In the genomic region with DNA sequence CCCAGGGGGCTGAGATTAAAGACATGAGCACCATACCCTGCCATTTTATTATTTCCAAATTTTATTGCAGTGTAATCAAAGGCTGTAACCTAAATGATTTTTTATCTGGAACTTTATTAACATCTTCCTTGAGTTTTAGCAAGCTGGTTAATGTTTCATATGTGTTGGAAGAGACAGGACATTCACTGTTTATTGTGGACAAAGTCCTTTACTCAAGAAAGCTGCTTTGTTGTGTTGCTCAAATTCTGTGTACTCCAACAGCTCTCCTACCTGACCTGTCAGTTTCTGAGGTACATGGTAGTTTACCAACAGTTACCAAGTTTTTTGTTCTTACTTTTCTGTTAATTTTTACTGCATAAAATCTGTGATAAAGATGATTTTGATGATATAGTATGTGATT, we compare ENCODE assay signal across 32 mouse cellular contexts.
"Had no signal": no experiment of that assay in that cellular context is flagged by ENCODE, and none has a peak within 500 bp of the region (broad histone marks: within the 10 kb centered on the region; RNA-seq: fewer than 3 reads in every experiment).

No protein-coding gene starts in this region.

- H3K4me1 ChIP-seq: heart, embryonic 10.5 days; heart, embryonic 12.5 days; heart, embryonic 13.5 days; heart, embryonic 15.5 days; hindbrain, embryonic 10.5 days; hindbrain, embryonic 12.5 days; hindbrain, embryonic 15.5 days; intestine, embryonic 15.5 days; kidney, embryonic 15.5 days had no signal

- DNase-seq: heart, adult 2 months; heart, postnatal 10 days; heart, postnatal 14 days; heart, postnatal 36 days; heart, postnatal 4 days; kidney, adult 11 months; kidney, postnatal 10 days; kidney, postnatal 14 days; kidney, postnatal 25 days; kidney, postnatal 4 days; layer of hippocampus, adult 9-11 months; layer of hippocampus, postnatal 36 days had no signal

- H3K4me3 ChIP-seq: heart, adult 2 months; heart, embryonic 10.5 days; heart, embryonic 12.5 days; heart, embryonic 13.5 days; heart, embryonic 15.5 days; hindbrain, embryonic 10.5 days; hindbrain, embryonic 12.5 days; hindbrain, embryonic 13.5 days; hindbrain, embryonic 15.5 days; intestine, embryonic 15.5 days; kidney, embryonic 15.5 days; layer of hippocampus, adult 2 months; left cerebral cortex, adult 2 months had no signal

- ATAC-seq: hindbrain, embryonic 16.5 days; hindbrain, postnatal 0 days; inflammation-experienced regulatory T-cells, adult 6 months; intestine, embryonic 15.5 days; intestine, embryonic 16.5 days; intestine, postnatal 0 days had no signal

- H3K4me2 ChIP-seq: heart, embryonic 11.5 days; heart, embryonic 12.5 days; heart, embryonic 13.5 days; heart, embryonic 15.5 days; hindbrain, embryonic 12.5 days; hindbrain, embryonic 13.5 days; hindbrain, embryonic 14.5 days; hindbrain, embryonic 15.5 days; intestine, embryonic 15.5 days; kidney, embryonic 15.5 days had no signal

- H3K36me3 ChIP-seq: heart, embryonic 10.5 days; heart, embryonic 12.5 days; heart, embryonic 13.5 days; heart, embryonic 15.5 days; hindbrain, embryonic 10.5 days; hindbrain, embryonic 12.5 days; hindbrain, embryonic 13.5 days; hindbrain, embryonic 15.5 days; intestine, embryonic 15.5 days; kidney, embryonic 15.5 days had no signal

- H3K9me3 ChIP-seq: heart, embryonic 10.5 days; heart, embryonic 12.5 days; heart, embryonic 13.5 days; heart, embryonic 15.5 days; hindbrain, embryonic 10.5 days; hindbrain, embryonic 12.5 days; hindbrain, embryonic 13.5 days; hindbrain, embryonic 15.5 days; intestine, embryonic 15.5 days; kidney, embryonic 15.5 days had no signal

- H3K9ac ChIP-seq: heart, embryonic 12.5 days; heart, embryonic 13.5 days; heart, embryonic 15.5 days; hindbrain, embryonic 12.5 days; hindbrain, embryonic 13.5 days; hindbrain, embryonic 14.5 days; hindbrain, embryonic 15.5 days; intestine, embryonic 15.5 days; kidney, embryonic 15.5 days had no signal

- H3K27ac ChIP-seq: heart, adult 2 months; heart, embryonic 10.5 days; heart, embryonic 13.5 days; heart, embryonic 15.5 days; hindbrain, embryonic 10.5 days; hindbrain, embryonic 12.5 days; hindbrain, embryonic 13.5 days; hindbrain, embryonic 14.5 days; hindbrain, embryonic 15.5 days; hindbrain, postnatal 0 days; intestine, embryonic 15.5 days; kidney, embryonic 15.5 days; kidney, postnatal 0 days; layer of hippocampus, adult 2 months; left cerebral cortex, adult 2 months had no signal

- H3K27me3 ChIP-seq: heart, embryonic 12.5 days; heart, embryonic 15.5 days; hindbrain, embryonic 12.5 days; hindbrain, embryonic 13.5 days; hindbrain, embryonic 15.5 days; intestine, embryonic 15.5 days; kidney, embryonic 15.5 days had no signal
